Mouse (Mus musculus) heart, adult 2 months (tissue): ENCODE measurements at regions not wholly inside any gene's neighbourhood (a gene's known extent, or its start where the extent isn't known, plus 50 kb on each side); places are given as distances from the start of the nearest gene placed in this dataset.

Experiments used
- CTCF ChIP-seq: fragments of 200-600 bp; IDR thresholded peaks from 2 replicates; pipeline ENCODE4 v1.8.1; 2022; ENCODE audit warnings: antibody characterized with exemption, mild to moderate bottlenecking, moderate library complexity
- EP300 ChIP-seq: fragments of 200-500 bp; IDR thresholded peaks from 2 replicates; pipeline ENCODE4 v1.6.1; 2011; ENCODE audit warnings: low read depth, low read length, control low read depth; ENCODE audit not compliant: insufficient read depth
- POLR2A ChIP-seq: fragments of 200-500 bp; IDR thresholded peaks from 2 replicates; pipeline ENCODE4 v1.6.1; 2011; ENCODE audit warnings: mild to moderate bottlenecking, low read depth, low read length, control low read depth; ENCODE audit not compliant: insufficient read depth

GRCm38 (mm10) chr1:63897556-63897955, 128.5 kb upstream of the 4933402D24Rik start:
- TF ChIP-seq POLR2A (no peak), CTCF (no peak), EP300 (no peak)
